Mouse (Mus musculus): ENCODE data around the gene Cyb561d1.

The Cyb561d1 gene

DNA sequence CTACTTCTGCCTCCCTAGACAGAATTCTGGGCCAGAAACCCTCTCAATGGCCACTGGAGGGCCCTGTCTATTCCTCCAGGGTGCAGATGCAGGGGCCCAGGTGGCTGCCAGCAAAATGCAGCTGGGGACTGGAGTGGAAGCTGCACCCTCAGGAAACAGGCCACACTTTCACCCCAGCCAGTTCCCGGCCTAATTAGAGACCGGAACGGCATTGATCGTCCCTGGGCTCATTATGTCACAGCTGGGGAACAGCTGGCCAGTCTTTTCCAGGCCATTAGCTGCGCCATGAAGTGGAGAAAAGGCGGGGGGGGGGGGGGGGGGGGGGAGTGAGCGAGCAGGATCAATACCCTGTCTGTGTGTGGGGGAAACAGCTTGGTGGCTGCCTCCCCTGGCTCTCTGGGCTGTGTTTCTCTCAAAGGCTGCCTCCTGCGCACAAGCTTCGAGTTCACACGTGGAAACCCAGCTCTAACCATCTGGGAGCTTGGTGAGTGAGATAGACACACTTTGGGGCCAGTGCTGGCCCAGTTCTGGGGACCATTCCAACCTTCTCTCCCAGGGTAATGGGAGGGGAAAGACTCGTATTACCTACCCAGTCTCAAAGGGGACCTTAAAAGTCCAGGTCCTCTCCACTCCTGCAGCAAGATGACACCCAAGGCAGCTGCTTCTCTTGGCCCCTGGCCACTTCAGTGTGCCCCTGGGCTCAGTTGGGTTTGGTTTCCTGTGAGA lies 34.4 kb downstream of the Cyb561d1 start:
- DNase-seq = no peak

DNA sequence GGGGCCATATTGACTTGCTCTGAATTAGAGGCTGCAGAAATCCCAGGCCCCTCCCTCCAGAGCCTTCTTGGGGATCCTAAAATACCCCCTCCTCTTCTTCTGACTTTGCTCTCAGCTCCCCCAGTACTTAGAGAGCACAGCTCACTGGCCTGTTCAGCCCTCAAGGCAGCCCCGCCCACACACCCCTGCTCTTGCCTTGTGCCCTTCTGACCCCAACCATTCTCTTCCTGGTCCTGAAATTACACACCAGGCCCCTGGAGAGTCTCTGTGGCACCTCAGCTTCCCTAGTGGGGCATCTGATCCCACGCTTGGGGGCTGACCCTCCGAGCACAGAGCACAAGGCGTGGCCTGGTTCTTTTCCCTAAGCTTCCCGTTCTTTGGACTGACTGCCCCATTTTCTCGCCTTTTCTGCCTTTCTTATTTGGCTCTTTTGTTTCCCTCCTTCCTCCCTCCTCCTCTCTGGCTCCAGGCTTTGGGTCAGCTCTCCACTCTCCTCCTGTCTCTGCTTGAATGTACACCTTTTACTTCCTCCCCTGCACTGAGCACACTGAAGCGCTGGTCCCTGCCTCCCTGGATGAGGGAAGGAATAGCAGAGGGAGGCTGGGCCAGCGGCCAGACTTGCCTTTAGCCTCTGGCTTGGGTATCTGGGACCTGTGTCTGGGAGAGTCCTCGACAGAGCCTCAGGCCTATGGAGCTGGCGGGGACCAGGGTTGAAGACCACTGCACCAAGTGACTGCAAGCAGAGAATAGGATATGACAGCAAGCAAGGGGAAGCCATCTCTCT lies 35.3 kb downstream of the Cyb561d1 start:
- DNase-seq = no peak

DNA sequence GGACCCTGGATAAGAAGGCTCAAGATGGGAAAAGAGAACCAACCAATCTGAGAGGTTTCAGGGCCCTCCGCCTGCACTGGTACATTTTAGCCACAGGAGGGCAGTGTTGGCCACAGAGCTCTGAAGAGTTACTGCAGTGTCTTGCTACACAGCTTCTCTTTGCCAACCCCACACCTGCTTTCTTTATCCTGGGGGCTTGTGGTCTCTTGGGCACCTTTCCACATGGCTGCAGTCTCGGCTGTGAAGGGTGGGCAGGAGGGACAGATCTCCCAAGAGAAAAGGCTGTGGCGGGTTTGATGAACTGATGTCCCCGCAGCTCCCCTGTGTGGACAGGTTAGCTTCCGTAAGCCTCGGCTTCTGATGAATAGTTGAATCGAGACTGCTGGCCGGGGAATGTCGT lies 36.2 kb downstream of the Cyb561d1 start:
- DNase-seq = peak; percentile 82 to 88

DNA sequence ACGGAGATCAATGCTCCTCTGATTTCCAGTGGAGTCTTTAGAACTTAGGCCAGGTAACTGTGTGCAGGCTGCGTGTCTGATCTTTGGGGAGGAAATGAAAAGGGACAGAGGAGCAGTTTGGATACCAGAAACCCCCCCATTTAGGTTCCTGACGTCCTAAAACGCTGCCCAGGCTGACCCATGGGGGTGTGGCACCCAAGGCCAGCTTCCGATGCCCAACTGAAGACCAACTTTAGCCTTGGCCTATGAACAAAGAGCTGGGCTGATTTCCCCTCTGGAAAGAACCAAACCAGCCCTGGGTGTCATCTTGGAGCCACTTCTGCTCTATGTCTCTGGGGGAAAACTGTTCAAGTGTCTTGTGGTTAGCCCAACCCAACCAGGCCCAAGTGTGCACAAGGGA lies 36.9 kb downstream of the Cyb561d1 start:
- no peak for DNase-seq

DNA sequence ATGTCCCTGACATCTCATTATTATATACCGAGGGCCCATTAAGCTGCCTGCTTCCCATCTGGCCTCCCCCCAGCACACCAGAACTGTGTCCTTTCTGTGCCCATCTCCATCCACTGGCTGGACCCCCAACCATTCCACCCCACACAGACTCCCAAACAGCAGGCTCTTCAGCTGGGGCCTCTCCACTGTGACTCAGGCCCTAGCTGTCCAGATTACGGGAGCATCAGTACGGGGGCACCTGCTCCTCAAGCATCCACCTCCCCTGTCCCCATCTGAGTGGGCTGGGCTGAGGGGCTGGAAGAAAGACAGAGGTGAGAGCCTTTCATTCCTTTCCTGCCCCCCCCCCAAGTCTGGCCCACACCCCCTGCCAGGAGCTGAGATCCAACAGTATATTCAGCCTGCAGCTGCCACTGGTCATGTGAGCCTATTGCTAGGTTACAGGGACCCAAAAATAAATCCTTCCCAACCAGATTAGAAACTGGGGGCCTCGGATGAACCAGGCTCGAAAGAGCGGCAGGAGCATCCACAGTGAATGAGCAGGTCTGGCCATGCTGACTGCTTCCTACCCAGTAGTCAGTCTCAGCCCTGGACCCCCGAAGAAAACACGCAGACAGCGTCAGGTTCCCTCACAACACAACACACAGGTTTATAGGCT lies 42.5 kb downstream of the Cyb561d1 start:
- no peak for DNase-seq

DNA sequence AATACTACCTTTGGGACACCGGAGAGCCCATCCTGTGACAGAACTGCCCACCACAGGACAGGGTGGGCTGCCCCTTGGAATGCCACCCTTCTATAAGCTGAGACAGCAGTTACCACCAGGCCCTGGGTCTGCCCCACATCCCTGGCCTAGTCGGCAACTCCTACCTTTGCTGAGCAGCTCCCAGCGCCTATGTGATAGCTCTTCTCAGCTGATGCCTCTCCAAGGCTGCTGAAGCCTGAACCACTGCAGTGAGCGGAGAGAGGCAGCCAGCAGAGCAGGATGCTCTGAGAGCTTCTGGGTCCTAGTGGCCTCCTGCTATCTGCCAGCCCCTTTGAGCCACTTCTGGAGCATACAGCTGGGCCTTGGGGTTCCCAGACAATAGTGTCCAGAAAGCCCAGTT lies 46.4 kb downstream of the Cyb561d1 start, which contains the start of gene Gpr61:
Gene Gpr61, minus strand, starts transcription at position 227 of the 400 bp plus-strand sequence.
- DNase-seq = peak; percentile 40 to 44

DNA sequence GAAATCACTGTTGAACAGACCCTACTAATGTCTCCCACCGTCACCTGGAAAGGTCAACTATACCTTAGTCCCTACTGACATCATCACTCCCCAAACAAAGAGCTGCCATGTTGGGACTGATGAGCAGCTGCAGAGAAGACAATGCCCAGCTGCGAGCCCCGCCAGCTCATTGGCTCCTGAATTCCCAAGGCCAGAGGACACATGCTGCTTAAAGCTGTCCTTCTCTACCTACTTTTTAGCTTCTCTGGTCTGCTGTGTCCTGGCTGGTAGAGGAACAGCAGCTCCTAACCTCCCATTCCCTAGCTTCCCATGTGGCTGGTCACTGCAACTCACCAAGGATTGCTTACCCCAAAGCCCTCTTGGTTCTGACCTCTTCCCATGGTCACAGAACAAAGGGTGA lies 48.7 kb downstream of the Cyb561d1 start:
- DNase-seq = no peak

DNA sequence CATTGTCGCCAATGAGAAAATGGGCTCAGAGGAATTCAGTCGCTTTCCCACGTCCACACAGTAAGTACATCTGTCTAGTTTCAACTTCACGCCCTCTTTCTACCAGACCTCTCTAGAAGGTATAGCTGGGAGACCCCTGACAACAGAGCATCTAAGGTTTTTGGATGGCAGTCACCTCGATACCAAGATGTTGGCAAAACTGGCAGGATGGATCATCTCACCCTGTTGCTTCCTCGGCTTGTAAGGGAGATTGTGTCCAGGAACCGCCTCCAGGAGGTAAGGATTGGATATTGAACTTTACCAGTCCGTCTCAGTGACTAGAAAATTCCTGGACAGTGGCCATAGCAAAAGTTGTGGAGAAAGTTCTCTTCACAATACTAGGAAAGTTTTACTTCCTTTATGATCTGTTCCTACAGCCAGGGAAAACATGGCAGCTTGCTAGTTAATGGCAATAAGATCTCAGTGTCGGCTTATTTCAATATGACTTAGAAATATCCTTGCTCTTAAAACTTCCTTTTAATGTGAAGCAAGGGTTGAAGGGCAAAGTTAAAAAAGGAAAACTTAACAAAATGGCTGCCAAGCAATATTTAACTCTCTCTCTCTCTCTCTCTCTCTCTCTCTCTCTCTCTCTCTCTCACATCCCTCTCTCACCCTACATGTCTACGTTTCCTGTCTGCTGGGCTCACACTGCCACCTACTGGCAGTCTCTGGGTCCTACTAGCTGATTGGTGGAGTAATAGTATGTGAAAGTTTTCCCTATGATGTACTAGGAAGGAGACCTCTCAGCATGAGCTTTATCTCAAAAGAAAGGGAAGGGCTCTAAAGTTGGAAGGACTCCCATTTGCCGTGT lies 53.4 kb downstream of the Cyb561d1 start:
- peak; percentile 87 to 91 for DNase-seq

DNA sequence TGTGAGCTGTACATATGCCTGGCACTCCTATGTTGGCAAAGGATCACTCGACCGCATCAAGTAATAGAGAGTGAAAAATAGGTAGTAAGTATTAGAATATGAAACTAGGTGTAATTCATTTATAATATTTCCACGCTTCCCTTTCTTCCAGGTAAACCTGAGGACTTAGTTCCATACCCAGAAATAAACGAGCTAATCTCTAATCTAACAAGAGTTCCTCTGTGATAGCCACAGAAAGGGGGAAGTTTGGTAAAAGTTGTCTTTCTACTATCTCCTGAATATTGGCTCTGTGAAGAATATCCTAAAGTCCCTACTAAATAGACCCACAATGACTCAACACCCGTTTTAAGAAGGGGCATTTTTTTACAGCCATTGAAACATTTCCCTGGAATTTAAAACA lies 54.3 kb downstream of the Cyb561d1 start:
- DNase-seq = no peak
